ENCODE assay signal across 22 mouse cellular contexts in the genomic region with DNA sequence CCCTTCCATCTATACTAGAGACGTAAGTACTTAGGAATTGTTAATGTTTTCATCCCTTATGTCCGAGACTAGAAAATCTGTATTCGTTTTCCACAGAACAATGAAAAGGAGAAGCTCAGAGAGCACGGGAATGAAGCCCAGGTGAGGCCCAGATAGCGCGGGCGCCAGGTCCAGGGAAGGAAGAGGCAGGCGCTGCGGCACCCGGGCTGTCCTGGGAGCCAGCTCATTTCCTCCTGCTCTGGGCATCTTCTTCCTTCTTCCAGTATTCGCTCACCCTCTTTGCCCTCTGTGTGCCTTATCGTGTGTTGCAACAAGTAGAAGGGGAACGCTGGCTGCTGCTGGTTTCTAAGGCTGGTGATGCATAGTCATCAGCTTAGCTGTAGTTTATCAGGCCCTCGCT.
"Had no signal": no experiment of that assay in that cellular context is flagged by ENCODE, and none has a peak within 500 bp of the region (broad histone marks: within the 10 kb centered on the region; RNA-seq: fewer than 3 reads in every experiment).

No protein-coding gene starts in this region.

- H3K4me3 ChIP-seq: heart, embryonic 12.5 days; hindbrain, embryonic 13.5 days; hindbrain, embryonic 15.5 days; kidney, embryonic 15.5 days; limb, embryonic 13.5 days; limb, embryonic 15.5 days; liver, embryonic 12.5 days had no signal

- H3K27me3 ChIP-seq: heart, embryonic 12.5 days; hindbrain, embryonic 13.5 days; hindbrain, embryonic 15.5 days; kidney, embryonic 15.5 days; limb, embryonic 13.5 days; limb, embryonic 15.5 days; liver, embryonic 12.5 days had no signal

- H3K9me3 ChIP-seq: heart, embryonic 12.5 days; hindbrain, embryonic 13.5 days; hindbrain, embryonic 15.5 days; kidney, embryonic 15.5 days; limb, embryonic 13.5 days; limb, embryonic 15.5 days; liver, embryonic 12.5 days had no signal

- H3K4me1 ChIP-seq: heart, embryonic 12.5 days; hindbrain, embryonic 13.5 days; hindbrain, embryonic 15.5 days; kidney, embryonic 15.5 days; limb, embryonic 13.5 days; limb, embryonic 15.5 days; liver, embryonic 12.5 days had no signal

- DNase-seq: gastrocnemius, postnatal 14 days; gastrocnemius, postnatal 36 days; heart, adult 18-20 months; heart, postnatal 10 days; kidney, adult 11 months; kidney, adult 2 months; kidney, adult 9 months; kidney, postnatal 14 days; kidney, postnatal 36 days; layer of hippocampus, adult 9-11 months; layer of hippocampus, postnatal 36 days; left cerebral cortex, postnatal 4 days had no signal

- H3K27ac ChIP-seq: hindbrain, embryonic 13.5 days; hindbrain, embryonic 15.5 days; hindbrain, postnatal 0 days; kidney, embryonic 15.5 days; kidney, postnatal 0 days; limb, embryonic 13.5 days; limb, embryonic 15.5 days; liver, embryonic 12.5 days; liver, embryonic 14.5 days had no signal
